Mouse (Mus musculus): ENCODE measurements around the gene Map3k4. TPM values are rescaled to one million over a fixed set of nuclear protein-coding genes. Genes with fewer than 3 reads are reported as not detected.

Gene Map3k4
- polyA plus RNA-seq (2012; rRNA removed; ENCODE audit: low replicate concordance): 24.7 and 26.9 TPM in 2 replicates

DNA sequence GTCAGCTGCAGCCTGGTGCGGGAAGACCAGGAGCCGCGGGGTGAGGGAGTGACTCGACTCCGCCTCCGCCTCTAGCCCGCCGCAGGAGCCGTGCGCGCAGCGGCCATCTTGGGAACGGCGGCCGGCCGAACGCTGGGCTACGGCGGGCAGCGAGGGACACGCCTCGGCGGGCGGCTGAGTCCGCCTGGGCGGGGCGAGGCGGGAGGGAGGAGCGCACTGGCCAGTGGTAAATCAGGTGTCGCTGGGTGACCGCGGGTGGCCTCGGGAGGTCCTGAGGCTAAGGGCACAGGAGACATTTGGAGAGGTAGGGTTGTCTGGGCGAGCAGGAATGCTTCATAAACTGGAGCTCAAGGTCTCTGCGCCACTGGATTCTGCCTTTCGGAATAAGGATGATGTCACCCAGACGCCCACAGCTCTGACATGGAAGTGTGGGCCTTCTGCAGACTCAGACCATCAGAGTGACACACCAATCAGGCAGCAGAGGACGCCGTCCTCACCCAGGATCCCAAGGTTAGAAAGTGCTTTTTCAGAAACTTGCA, at the start of gene Map3k4:
Gene Map3k4, minus strand, starts transcription at position 134 of the 539 bp plus-strand sequence.

Other genes starting within 250 kb of the Map3k4 start
- gene Agpat4, start 200.1 kb downstream of the Map3k4 start, polyA plus RNA-seq (2012; rRNA removed; ENCODE audit: low replicate concordance): 3.5 and 5.7 TPM in 2 replicates
- 0.09 TPM in 1 of 2 replicates, not detected in the other for gene Plg, start 59.8 kb upstream of the Map3k4 start, polyA plus RNA-seq (2012; rRNA removed; ENCODE audit: low replicate concordance)
- gene Slc22a3, start 188.9 kb upstream of the Map3k4 start, polyA plus RNA-seq (2012; rRNA removed; ENCODE audit: low replicate concordance): 0.14 and 0.71 TPM in 2 replicates

All from duodenum, adult 2 months (tissue).